Mouse (Mus musculus): ENCODE measurements around the gene OR5BS1P. TPM values are rescaled to one million over a fixed set of nuclear protein-coding genes. Genes with fewer than 3 reads are reported as not detected.
A peak's percentile ranks its signal among the peaks of the same experiment; 100 is the strongest.
"Not testable (repeated sequence)": the region's sequence is repeated elsewhere in the genome, so short reads cannot be mapped to it uniquely, and the experiment has no call there.

Gene OR5BS1P
- polyA plus RNA-seq (2016; fragmentation: Nextera tagmentation; extraction: Ambion mirVana) = not detected in 2 replicates

DNA sequence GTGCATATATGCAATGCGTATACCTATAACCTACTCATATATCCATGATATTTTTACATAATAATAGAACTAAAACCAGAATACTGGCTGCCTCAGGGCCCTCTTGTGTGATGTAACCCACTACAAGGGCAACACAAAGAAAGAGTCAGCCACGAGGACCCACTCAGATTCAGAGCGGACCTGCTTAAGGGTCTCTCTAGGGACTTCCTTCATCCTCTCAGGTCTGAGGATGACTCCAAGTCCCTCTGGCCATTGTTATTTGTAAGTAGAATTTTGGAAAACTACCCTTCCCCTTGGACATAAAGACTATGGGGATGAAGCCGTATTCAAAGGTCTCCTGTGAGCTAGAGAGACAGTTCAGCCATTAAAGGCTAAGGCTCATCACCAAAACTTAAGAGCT is at the start of gene OR5BS1P:
OR5BS1P (plus strand) TSS at position 301 of the 400 bp plus-strand sequence.
- no peaks in the 10 kb centered on the region for H3K36me3 ChIP-seq
- WGBS = 87% methylated on average over 4 of the region's 4 CpGs
- peaks cover 3% of the 10 kb centered on the region; the same call in 1 of the 2 replicates for H3K9me3 ChIP-seq
- no peak within 1 kb of the TSS for H3K4me3 ChIP-seq
- no peaks in the 10 kb centered on the region for H3K4me1 ChIP-seq
- H3K27ac ChIP-seq = no peak within 1 kb of the TSS
- H3K27me3 ChIP-seq (ENCODE audit: insufficient read depth, poor library complexity, severe bottlenecking) = peaks cover 15% of the 10 kb centered on the region
- no peak for DNase-seq (ENCODE audit: low spot score)

DNA sequence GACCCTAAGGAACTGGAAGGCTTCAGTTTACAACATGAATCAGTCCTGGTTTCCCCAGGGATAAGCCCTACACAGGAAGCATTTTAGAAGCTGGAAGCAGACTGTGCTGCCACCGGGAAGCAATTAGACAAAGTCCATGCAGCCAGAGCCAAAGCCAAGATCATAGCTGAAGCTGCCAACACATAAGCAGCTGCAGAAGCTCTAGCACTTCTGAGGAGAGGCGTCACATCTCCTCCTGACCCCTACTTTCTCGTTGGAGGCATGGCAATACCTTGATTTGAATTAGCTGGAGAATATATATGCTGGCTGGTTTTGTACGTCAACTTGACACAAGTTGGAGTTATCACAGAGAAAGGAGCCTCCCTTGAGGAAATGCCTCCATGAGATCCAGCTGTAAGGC is 48.8 kb upstream of the OR5BS1P start:
- 62% methylated on average over 4 of the region's 4 CpGs for WGBS
- Histone ChIP-seq H3K4me1 (no peaks in the 10 kb centered on the region), H3K9me3 (no peaks in the 10 kb centered on the region), H3K27me3 (ENCODE audit: insufficient read depth, poor library complexity, severe bottlenecking) (no peaks in the 10 kb centered on the region), H3K36me3 (no peaks in the 10 kb centered on the region), H3K4me3 (no peak overlapping the region), H3K27ac (no peak overlapping the region)
- DNase-seq (ENCODE audit: low spot score) = no peak

DNA sequence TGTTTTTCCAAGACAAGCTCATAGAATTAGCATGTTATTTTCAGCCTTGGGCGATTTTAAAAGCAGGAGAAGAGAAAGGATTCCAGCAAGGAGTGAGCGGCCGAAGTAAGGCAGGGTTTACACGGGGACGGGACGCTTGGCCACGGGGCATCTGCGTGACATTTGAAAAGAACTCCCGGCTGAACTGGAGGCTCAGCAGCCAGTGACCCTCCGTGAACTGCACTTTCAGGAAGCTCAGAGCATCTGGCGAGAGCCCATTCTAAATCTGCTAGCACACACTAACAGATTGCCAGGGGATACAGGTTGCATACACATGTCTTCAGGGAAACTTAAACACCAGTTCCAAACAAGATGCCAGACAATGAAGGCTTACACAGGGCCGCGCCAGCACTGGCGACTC is 45.4 kb upstream of the OR5BS1P start:
- no peaks in the 10 kb centered on the region for H3K36me3 ChIP-seq
- H3K9me3 ChIP-seq = no peaks in the 10 kb centered on the region
- no peak overlapping the region for H3K4me3 ChIP-seq
- 78% methylated on average over 14 of the region's 14 CpGs for WGBS
- H3K27me3 ChIP-seq (ENCODE audit: insufficient read depth, poor library complexity, severe bottlenecking) = no peaks in the 10 kb centered on the region
- no peak overlapping the region for H3K27ac ChIP-seq
- DNase-seq (ENCODE audit: low spot score) = no peak
- H3K4me1 ChIP-seq = no peaks in the 10 kb centered on the region

DNA sequence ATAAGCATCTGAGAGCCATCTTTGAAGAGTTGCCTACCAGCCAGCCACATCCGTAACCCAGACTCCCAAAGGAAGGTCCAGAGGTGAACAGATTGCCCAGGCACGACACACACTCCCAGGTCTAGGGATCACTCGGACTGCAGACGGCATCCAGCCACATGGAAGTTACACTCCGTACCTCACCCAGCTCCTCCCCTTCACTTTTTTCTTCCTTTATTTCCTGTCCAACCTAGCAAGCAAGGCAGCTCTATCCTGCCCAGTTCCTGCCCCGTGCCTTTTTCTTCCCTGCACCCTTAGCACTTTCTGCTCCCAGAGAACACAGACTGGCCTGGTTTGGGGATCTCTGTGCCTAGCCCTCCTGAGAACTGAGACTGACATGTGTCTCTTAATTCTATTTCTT is 44.9 kb upstream of the OR5BS1P start:
- WGBS = 68% methylated on average over 6 of the region's 6 CpGs
- no peaks in the 10 kb centered on the region for H3K27me3 ChIP-seq (ENCODE audit: insufficient read depth, poor library complexity, severe bottlenecking)
- no peak for DNase-seq (ENCODE audit: low spot score)
- no peaks in the 10 kb centered on the region for H3K36me3 ChIP-seq
- no peak overlapping the region for H3K4me3 ChIP-seq
- H3K9me3 ChIP-seq = no peaks in the 10 kb centered on the region
- H3K4me1 ChIP-seq = no peaks in the 10 kb centered on the region
- H3K27ac ChIP-seq = no peak overlapping the region

DNA sequence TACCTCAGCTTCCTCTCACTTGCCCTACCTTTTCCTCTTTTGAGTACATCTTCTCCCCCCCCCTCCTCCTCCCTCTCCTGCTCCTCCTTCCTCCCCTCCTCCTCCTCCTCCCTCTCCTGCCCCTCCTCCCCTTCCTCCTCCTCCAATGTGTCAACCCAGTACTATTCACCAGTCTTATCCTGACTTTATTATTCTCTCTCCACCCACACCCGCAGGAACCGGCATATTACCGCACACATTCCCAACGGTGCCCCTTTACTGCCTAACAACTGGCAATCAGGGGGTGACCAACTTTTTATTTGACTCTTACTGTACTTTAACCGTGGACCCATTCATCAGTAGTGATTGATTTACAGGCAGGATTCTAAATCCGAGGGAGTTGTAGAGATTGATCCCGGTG is 44.5 kb upstream of the OR5BS1P start:
- Histone ChIP-seq H3K4me1 (no peaks in the 10 kb centered on the region), H3K36me3 (no peaks in the 10 kb centered on the region), H3K27me3 (ENCODE audit: insufficient read depth, poor library complexity, severe bottlenecking) (no peaks in the 10 kb centered on the region), H3K4me3 (no peak overlapping the region), H3K9me3 (no peaks in the 10 kb centered on the region), H3K27ac (no peak overlapping the region)
- 84% methylated on average over 7 of the region's 7 CpGs for WGBS
- no peak for DNase-seq (ENCODE audit: low spot score)

DNA sequence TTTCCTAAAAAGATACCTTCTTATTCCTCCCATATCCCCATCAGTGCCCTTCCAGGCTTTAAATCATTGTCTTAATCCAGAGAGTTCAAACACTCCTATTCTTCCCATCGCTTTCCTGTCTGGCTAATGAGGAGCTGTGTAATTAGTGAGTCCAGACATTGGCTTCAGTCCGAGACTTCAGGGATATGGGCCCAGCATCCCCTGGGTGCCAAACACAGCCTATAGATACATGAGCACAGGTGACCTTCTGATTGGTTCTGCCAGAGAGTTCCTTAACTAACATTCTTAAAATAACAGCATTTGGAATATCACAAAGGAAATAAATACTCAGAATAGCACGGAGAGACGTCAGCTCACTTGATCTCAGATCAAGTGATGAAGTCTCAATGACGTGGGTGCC is 38.8 kb upstream of the OR5BS1P start, which contains the start of gene Olfr282:
Olfr282 (plus strand) TSS at position 301 of the 400 bp plus-strand sequence.
- DNase-seq (ENCODE audit: low spot score); H3K27ac ChIP-seq; H3K4me1 ChIP-seq; H3K4me3 ChIP-seq; H3K9me3 ChIP-seq; H3K36me3 ChIP-seq; H3K27me3 ChIP-seq (ENCODE audit: insufficient read depth, poor library complexity, severe bottlenecking): not testable (repeated sequence)
- WGBS = 69% methylated on average over 5 of the region's 5 CpGs

DNA sequence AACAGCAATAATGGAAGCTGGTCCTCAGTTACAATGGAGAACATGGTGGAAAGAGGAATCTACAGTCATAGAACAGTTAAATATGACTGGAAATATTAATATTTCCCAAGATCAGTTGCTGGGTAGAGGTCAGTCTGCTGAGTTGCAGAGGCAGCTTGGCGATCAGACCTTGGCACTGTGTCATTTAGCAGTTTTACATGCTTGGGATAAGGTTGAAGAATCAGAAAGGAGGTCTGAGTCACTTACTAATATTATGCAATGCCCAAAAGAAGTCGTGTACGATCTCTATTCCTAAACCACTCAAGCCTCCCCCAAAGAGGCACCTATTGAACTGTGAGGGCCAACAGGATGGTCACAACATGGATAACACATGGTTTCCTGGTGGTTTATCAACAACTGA is 25.1 kb upstream of the OR5BS1P start:
- Histone ChIP-seq H3K27me3 (ENCODE audit: insufficient read depth, poor library complexity, severe bottlenecking) (no peaks in the 10 kb centered on the region), H3K36me3 (no peaks in the 10 kb centered on the region), H3K9me3 (no peaks in the 10 kb centered on the region), H3K4me3 (no peak overlapping the region), H3K27ac (no peak overlapping the region), H3K4me1 (no peaks in the 10 kb centered on the region)
- DNase-seq (ENCODE audit: low spot score) = no peak
- 66% methylated on average over 3 of the region's 3 CpGs for WGBS

DNA sequence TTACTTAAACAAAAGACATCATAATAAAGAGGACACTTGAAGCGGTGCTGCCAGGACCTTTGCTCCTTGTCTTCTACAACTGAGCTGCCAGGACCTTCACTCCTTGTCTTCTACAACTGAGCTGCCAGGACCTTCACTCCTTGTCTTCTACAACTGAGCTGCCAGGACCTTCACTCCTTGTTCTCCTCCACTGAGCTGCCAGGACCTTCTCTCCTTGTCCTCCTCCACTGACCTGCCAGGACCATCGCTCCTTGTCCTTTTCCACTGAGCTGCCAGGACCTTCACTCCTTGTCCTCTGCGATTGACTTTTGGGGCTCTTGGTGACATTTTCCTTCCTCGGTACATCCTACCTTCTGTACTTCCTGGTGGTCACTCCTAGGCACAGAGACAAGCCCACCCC is 21.2 kb upstream of the OR5BS1P start:
- no peak overlapping the region for H3K4me3 ChIP-seq
- H3K36me3 ChIP-seq = no peaks in the 10 kb centered on the region
- DNase-seq (ENCODE audit: low spot score) = no peak
- H3K4me1 ChIP-seq = no peaks in the 10 kb centered on the region
- no peak overlapping the region for H3K27ac ChIP-seq
- H3K27me3 ChIP-seq (ENCODE audit: insufficient read depth, poor library complexity, severe bottlenecking) = no peaks in the 10 kb centered on the region
- no peaks in the 10 kb centered on the region for H3K9me3 ChIP-seq
- WGBS = 62% methylated on average over 4 of the region's 4 CpGs

DNA sequence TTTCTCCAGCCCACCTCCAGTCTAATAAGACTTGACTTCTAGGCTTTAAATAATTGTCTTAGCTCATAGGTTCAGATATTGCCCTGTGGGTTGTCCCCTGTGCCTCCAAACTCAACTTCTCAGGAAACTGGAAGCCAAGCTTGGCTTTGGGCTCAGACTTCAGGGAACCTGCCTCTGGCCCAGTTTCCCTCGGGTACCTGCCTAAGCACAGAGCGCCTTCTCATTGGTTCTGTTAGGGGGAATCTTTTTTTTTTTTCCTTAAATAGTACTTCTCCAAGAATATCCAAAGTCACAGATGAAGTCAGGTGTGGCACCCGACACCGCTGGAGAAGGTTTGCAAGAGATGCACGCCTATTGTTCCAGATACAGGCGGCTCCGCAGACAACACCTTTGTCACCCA is 17.4 kb upstream of the OR5BS1P start, which contains the start of gene Olfr281:
Olfr281 (plus strand) TSS at position 301 of the 400 bp plus-strand sequence.
- Histone ChIP-seq H3K27me3 (ENCODE audit: insufficient read depth, poor library complexity, severe bottlenecking) (no peaks in the 10 kb centered on the region), H3K27ac (no peak within 1 kb of the TSS), H3K4me3 (no peak within 1 kb of the TSS), H3K9me3 (no peaks in the 10 kb centered on the region), H3K4me1 (no peaks in the 10 kb centered on the region), H3K36me3 (no peaks in the 10 kb centered on the region)
- 86% methylated on average over 7 of the region's 7 CpGs for WGBS
- no peak for DNase-seq (ENCODE audit: low spot score)

DNA sequence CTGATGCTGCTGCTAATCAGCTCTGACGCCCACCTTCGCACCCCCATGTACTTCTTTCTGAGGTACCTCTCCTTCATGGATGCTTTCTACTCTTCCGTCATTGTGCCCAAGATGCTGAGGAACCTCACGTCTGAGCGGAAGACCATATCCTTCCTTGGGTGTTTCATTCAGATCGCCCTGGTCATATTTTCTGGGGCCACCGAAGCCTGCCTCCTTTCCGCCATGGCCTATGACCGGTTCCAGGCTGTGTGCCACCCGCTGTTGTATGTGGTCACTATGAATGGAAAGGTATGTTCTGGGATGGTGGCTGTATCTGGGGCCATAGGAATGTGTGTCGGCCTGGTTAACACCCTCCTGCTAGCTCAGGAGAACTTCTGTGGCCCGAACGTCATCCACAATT is 1.8 kb downstream of the OR5BS1P start:
- Histone ChIP-seq H3K36me3 (no peaks in the 10 kb centered on the region), H3K27me3 (ENCODE audit: insufficient read depth, poor library complexity, severe bottlenecking) (peaks cover 15% of the 10 kb centered on the region), H3K27ac (no peak overlapping the region), H3K9me3 (peaks cover 3% of the 10 kb centered on the region; the same call in 1 of the 2 replicates), H3K4me3 (no peak overlapping the region), H3K4me1 (no peaks in the 10 kb centered on the region)
- WGBS = 84% methylated on average over 13 of the region's 13 CpGs
- peak; percentile 30 for DNase-seq (ENCODE audit: low spot score)

DNA sequence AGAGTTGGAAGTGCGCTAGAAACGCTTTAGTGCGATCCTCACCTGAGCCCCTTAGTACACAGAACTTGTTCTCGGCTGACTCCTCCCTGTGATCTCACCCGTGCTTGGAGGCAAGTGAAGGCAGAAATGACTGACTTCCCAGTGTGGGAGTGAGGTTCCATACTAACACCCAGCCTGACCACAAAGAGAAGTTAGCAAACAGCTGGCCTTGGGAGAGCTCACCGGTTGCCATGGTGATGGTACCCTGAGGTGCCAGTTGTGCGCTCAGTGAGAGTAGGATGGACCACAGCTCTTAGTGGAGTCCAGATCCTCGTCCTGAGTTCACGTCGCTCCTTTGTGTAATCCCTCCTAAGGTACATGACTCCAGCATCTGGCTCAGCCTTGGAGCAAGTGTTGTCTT is 5.3 kb downstream of the OR5BS1P start:
- no peak for DNase-seq (ENCODE audit: low spot score)
- Histone ChIP-seq H3K36me3 (no peaks in the 10 kb centered on the region), H3K27me3 (ENCODE audit: insufficient read depth, poor library complexity, severe bottlenecking) (peaks cover 15% of the 10 kb centered on the region), H3K9me3 (no peaks in the 10 kb centered on the region), H3K4me3 (no peak overlapping the region), H3K4me1 (no peaks in the 10 kb centered on the region), H3K27ac (no peak overlapping the region)
- WGBS = 78% methylated on average over 10 of the region's 10 CpGs

DNA sequence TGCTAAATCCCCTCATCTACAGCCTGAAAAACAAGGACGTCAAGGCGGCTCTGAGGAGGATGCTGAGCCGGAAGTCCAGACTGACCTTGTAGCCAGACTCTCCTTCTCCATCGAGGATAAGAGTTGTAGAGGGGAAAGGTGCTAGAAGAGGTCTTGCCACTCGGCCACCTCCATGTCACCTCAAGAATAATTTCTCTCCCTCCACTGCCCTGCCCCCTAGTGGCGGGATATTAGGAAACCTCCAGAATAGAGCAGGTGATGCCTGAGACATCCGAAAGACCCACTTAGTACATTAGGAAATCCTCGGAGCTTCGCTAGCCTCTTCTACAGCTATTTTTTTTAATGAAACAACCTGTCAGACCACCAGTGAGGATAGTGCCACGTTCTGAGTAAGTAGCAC is 5.7 kb downstream of the OR5BS1P start:
- 48% methylated on average over 10 of the region's 10 CpGs for WGBS

DNA sequence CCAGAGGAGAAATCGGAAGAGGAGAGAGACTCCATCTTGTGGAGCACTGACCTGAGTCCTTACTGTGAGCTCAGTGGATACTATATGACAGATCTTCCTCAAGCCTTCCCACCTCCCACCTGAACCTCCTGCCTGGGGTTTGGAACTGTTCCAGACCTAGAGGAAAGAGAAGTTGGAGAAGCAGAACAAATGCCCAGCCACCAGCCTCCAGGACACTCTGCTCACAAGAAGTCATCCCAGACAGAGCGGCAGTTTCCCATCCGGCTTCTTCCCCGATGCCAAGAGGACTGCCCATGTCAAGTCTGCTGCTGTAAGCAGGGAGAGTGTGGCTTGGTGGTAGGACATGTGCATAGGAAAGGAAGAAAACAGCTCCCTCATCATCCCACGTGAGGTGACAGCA is 6.6 kb downstream of the OR5BS1P start:
- Histone ChIP-seq H3K9me3 (no peaks in the 10 kb centered on the region), H3K27me3 (ENCODE audit: insufficient read depth, poor library complexity, severe bottlenecking) (peaks cover 10% of the 10 kb centered on the region), H3K36me3 (no peaks in the 10 kb centered on the region), H3K4me3 (no peak overlapping the region), H3K4me1 (no peaks in the 10 kb centered on the region), H3K27ac (no peak overlapping the region)
- WGBS = 79% methylated on average over 5 of the region's 5 CpGs
- no peak for DNase-seq (ENCODE audit: low spot score)

More for the DNA sequence above, 5.7 kb downstream of the OR5BS1P start:
- no peak for DNase-seq (ENCODE audit: low spot score)
- Histone ChIP-seq H3K27me3 (ENCODE audit: insufficient read depth, poor library complexity, severe bottlenecking) (peaks cover 15% of the 10 kb centered on the region), H3K27ac (no peak overlapping the region), H3K36me3 (no peaks in the 10 kb centered on the region), H3K4me1 (no peaks in the 10 kb centered on the region), H3K9me3 (no peaks in the 10 kb centered on the region), H3K4me3 (no peak overlapping the region)

DNA sequence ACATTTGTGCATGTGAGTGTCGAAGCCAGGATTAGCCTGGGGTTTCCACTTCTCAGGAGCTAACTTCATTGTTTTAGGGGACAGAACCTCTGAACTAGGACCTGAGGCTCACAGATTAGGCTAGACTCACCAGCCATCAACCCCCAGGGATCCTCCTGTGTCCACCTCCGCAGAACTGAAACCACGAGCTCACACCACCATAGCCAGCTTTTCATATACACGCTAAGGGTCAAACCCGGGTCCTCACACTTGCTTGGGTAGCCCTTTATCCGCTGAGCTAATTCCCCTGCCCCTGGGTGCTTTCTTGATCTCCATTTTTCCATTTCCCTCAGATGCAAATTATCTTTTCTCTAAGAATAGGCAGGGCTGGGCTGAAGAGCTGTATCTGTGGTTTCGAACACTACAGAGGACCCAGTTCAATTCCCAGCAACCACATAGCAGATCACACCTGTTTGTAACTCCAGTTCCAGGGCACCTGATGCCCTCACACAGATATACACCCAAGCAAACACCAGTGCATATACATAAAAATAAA is 9.9 kb downstream of the OR5BS1P start:
- 73% methylated on average over 7 of the region's 7 CpGs for WGBS
- no peaks in the 10 kb centered on the region for H3K9me3 ChIP-seq
- no peaks in the 10 kb centered on the region for H3K36me3 ChIP-seq
- H3K4me1 ChIP-seq = 0 out of 2 replicates have a peak, but pooled peaks cover 3% of the 10 kb centered on the region
- H3K27me3 ChIP-seq (ENCODE audit: insufficient read depth, poor library complexity, severe bottlenecking) = no peaks in the 10 kb centered on the region; the same call in 1 of the 2 replicates
- no peak overlapping the region for H3K27ac ChIP-seq
- DNase-seq (ENCODE audit: low spot score) = no peak
- H3K4me3 ChIP-seq = no peak overlapping the region

Data from heart, embryonic 10.5 days (tissue).